Mouse (Mus musculus): ENCODE measurements at regions not wholly inside any gene's neighbourhood (a gene's known extent, or its start where the extent isn't known, plus 50 kb on each side); places are given as distances from the start of the nearest gene placed in this dataset.

- in situ Hi-C loops (cut with MboI, MseI) = no loop called here
Measured at GRCm38 (mm10) chr6:111882557-111882956, 391.0 kb upstream of the Lmcd1 start.

DNA sequence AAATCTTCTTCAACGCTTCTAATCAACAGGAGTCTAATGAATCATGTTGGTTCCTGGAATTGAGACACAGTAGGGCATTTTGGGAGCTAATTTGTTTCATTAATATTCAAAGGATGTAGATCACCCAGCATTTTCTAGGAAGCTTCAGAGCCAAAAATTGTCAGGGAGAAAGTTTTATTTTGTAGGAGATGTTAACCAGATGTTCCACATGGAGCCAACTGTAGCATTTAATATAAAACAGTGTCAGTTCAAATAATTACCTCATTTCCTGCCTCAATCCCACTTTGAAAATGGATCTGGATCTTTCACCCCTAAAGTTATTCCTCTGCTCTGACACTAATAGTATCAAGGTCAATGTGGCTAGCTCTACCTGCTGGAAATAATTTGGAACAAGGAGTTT, 389.6 kb upstream of the Lmcd1 start:
- in situ Hi-C loops (cut with MboI, MseI) = no loop called here

GRCm38 (mm10) chr6:111911997-111912396, 361.6 kb upstream of the Lmcd1 start:
- in situ Hi-C loops (cut with MboI, MseI) = no loop called here

- in situ Hi-C loops (cut with MboI, MseI) = no loop called here
Measured at GRCm38 (mm10) chr6:111913771-111914405, 359.7 kb upstream of the Lmcd1 start.

DNA sequence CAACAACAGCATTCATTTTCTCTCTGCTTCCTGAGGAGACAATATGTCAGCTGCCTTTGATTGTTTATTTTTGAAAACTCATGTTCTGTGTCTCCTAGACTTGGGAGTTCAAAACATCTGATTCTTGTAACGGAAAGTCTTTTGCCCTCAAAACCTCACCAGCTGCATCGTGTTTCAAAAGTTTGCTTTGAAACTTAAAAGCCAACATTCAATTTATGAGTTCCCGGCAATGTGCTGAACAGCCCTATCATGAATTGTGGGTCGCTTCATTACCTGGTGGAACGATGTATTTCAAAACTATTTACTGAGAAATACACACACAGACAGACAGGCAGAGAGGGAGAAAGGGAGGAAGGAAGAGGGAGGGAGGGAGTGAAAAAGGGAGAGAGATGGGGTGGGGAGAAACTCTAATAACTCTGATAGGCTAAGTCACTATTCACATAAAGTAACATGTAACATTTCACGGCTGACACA, 356.3 kb upstream of the Lmcd1 start:
- in situ Hi-C loops (cut with MboI, MseI) = no loop called here

GRCm38 (mm10) chr6:111917868-111918597, 355.5 kb upstream of the Lmcd1 start:
- in situ Hi-C loops (cut with MboI, MseI) = no loop called here

DNA sequence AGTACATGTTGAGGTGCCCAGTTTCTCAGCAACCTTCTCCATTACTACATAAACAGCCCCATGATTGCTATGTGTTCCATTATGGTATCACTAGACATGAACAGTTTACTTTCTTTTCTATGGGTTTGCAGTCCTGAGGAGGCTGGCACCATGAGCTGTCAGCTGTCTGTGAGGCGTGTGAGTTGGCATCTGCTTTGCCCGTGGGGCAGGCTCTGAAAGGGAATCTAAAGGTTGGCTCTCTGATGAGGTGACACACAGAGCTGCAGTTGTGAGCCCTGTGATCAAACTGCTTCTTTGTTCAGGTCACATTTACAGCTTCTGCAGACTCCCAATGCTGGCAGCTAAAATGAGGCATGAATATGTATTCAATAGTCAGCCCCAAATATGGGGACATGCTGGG, 341.0 kb upstream of the Lmcd1 start:
- in situ Hi-C loops (cut with MboI, MseI) = loop anchor here in 1 of 2 experiments (10.0 kb wide), 1 partner anchor 672 kb away; no protein-coding TSS in a partner anchor

- in situ Hi-C loops (cut with MboI, MseI) = no loop called here
Measured at GRCm38 (mm10) chr6:111954401-111954800, 319.2 kb upstream of the Lmcd1 start.

- in situ Hi-C loops (cut with MboI, MseI) = no loop called here
Measured at GRCm38 (mm10) chr6:111965766-111966165, 307.8 kb upstream of the Lmcd1 start.

GRCm38 (mm10) chr6:111985452-111985851, 288.1 kb upstream of the Lmcd1 start:
- in situ Hi-C loops (cut with MboI, MseI) = no loop called here

DNA sequence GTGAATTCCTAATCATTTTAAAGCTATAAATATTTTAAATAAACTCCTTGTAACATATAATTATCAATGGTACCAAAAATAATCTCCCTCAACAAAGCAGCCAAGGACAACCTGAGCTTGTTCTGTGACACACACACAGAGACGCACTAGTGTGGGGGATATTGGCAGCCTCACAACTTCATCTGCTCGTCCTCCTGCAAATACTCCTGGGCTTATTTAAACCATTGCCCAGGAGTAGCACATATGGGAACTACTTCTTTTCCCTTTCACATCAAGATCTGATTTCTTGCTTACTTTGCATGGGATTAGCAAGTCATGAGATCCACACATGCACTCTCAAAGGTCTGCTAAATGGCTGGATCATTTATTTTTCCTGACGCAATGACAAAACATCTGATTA, 277.7 kb upstream of the Lmcd1 start:
- in situ Hi-C loops (cut with MboI, MseI) = no loop called here

DNA sequence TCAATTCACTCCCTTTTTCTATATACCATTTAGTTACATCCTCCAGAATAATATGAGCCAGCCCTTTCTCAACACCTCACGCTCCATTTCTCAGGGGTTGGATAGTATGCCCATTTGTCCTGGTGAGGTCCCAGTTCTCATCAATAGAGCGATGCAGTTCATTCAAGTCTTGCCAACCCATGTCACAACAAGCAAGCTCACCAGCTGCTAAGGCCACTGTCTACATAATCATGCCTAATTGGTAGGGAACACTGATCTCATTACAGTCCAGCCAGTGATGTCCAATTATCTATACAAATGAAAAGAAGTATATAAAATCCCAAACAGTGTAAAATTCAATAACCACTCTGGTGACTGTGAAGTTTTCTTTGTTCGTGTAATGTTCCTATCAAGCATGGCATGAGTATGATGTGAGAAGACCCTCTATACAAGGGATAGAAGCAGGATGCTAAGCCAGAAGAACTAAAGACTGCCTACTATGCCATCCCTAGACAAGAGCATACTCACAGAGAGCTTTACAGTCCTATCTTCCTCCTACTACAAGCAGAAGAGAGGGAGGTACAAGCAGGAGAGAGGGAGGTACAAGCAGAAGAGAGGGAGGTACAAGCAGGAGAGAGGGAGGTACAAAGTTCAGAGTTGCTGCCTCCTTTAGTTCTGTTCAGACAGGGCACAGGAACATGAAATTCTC, 269.6 kb upstream of the Lmcd1 start:
- in situ Hi-C loops (cut with MboI, MseI) = no loop called here

- in situ Hi-C loops (cut with MboI, MseI) = no loop called here
Measured at GRCm38 (mm10) chr6:112026261-112027205, 247.0 kb upstream of the Lmcd1 start.

- in situ Hi-C loops (cut with MboI, MseI) = no loop called here
Measured at GRCm38 (mm10) chr6:112050548-112051184, 222.9 kb upstream of the Lmcd1 start.

GRCm38 (mm10) chr6:112052193-112052592, 221.4 kb upstream of the Lmcd1 start:
- in situ Hi-C loops (cut with MboI, MseI) = no loop called here

- in situ Hi-C loops (cut with MboI, MseI) = no loop called here
Measured at GRCm38 (mm10) chr6:112057895-112058294, 215.7 kb upstream of the Lmcd1 start.

DNA sequence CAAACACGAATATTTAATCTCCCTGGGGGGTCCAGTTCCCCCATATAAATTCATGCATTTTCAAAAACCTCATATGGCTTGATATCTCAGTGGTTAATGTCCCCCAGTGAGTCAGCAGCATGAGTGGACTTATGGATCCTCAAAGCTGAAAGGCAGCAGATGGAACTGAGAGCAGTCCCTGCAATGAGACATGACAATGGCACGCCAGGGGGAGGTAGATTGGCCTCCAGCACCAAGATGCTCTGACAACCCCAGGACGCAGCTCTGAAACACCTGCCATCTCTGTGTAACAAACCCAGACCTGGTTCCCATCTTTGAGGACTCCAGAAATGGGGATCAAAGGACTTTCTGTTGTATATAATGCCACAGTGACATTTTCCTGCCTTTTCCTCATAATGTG, 210.6 kb upstream of the Lmcd1 start:
- in situ Hi-C loops (cut with MboI, MseI) = loop anchor here in 1 of 2 experiments (5.0 kb wide), 1 partner anchor 1161 kb away; no protein-coding TSS in a partner anchor

GRCm38 (mm10) chr6:112090597-112090996, 183.0 kb upstream of the Lmcd1 start:
- in situ Hi-C loops (cut with MboI, MseI) = no loop called here

GRCm38 (mm10) chr6:112091125-112091763, 182.3 kb upstream of the Lmcd1 start:
- in situ Hi-C loops (cut with MboI, MseI) = no loop called here

- in situ Hi-C loops (cut with MboI, MseI) = no loop called here
Measured at GRCm38 (mm10) chr6:112093300-112093699, 180.3 kb upstream of the Lmcd1 start.

All from T-helper 17 cell (primary cell).